In genomic region chr14:71055480-71055879, GRCm38 (mm10) we compare ENCODE assay signal across 22 mouse cellular contexts.
A peak's percentile ranks its signal among the peaks of the same experiment; 100 is the strongest.
DNase-seq lines count a peak whose midpoint lies in the region; TF ChIP-seq lines count a peak whose summit lies in the region.
"Had no signal": no experiment of that assay in that cellular context is flagged by ENCODE, and none has a peak within 500 bp of the region (broad histone marks: within the 10 kb centered on the region; RNA-seq: fewer than 3 reads in every experiment).

No protein-coding gene starts in this region.

- no peak overlapping the region for H3K4me3 ChIP-seq in CH12.LX (replicated peaks in 1 of 3; ENCODE audit: low read depth in 2 of 3, low read length in 2 of 3, poor library complexity in 1 of 3)
- H3K4me3 ChIP-seq in ES-E14 (ENCODE audit: insufficient read depth in 1 of 2, low read depth in 1 of 2, low read length in 2 of 2, poor library complexity in 1 of 2, severe bottlenecking in 1 of 2): no peak overlapping the region
- H3K4me3 ChIP-seq in MEL (ENCODE audit: control insufficient read depth in 1 of 2, insufficient read depth in 1 of 2, low read depth in 2 of 2, low read length in 2 of 2): no peak overlapping the region

- intact Hi-C loops in left cerebral cortex, postnatal 25 days (cut with DNase I): no loop called here

- H3K4me1 ChIP-seq in CH12.LX (ENCODE audit: control insufficient read depth in 1 of 2, insufficient read depth in 2 of 2): no peaks in the 10 kb centered on the region
- H3K4me1 ChIP-seq in ES-E14 (ENCODE audit: control insufficient read depth in 2 of 2, insufficient read depth in 2 of 2, low read length in 2 of 2, poor library complexity in 1 of 2): no peaks in the 10 kb centered on the region
- H3K4me1 ChIP-seq in MEL (ENCODE audit: control insufficient read depth in 1 of 2, insufficient read depth in 2 of 2, low read length in 2 of 2): no peaks in the 10 kb centered on the region

- H3K9me3 ChIP-seq in CH12.LX (replicated peaks; ENCODE audit: low read length) (no peaks in the 10 kb centered on the region), ES-E14 (ENCODE audit: control insufficient read depth, insufficient read depth, low read depth, low read length) (no peaks in the 10 kb centered on the region), MEL (replicated peaks; ENCODE audit: insufficient read depth, low read length) (no peaks in the 10 kb centered on the region)
- H3K9me3 ChIP-seq: G1E had no signal

- TF ChIP-seq RAD21 in CH12.LX (IDR thresholded peaks at IDR 0.05; ENCODE audit: low read depth, low read length) (no peak), MEL (IDR thresholded peaks at IDR 0.05; ENCODE audit: low read depth, low read length) (no peak)

- DNase-seq in heart, adult 11 months: peak; percentile 14
- DNase-seq in heart, adult 8-10 months (ENCODE audit: low spot score): no peak
- DNase-seq in CH12.LX (ENCODE audit: extremely low read depth) (no peak), ES-E14 (ENCODE audit: low read depth, low spot score) (no peak), MEL (ENCODE audit: low read depth, low spot score) (no peak)
- DNase-seq in gastrocnemius, postnatal 10 days: no peak
- DNase-seq in retina, postnatal 1 day: no peak
- DNase-seq in left cerebral cortex, postnatal 25 days (ENCODE audit: low spot score in 2 of 2): no peak
- DNase-seq: adrenal gland, adult 2 months; adrenal gland, adult 8-10 months; adrenal gland, postnatal 10 days; adrenal gland, postnatal 14 days; adrenal gland, postnatal 25 days; adrenal gland, postnatal 36 days; B cell, adult 2 months; cerebellum, adult 11 months; cerebellum, adult 11-12 months; cerebellum, adult 18-20 months; cerebellum, adult 2 months; cerebellum, adult 8-10 months had no signal

- TF ChIP-seq POLR2A in CH12.LX (IDR thresholded peaks at IDR 0.05; ENCODE audit: low read depth, low read length): no peak
- TF ChIP-seq POLR2A in MEL (IDR thresholded peaks at IDR 0.05; ENCODE audit: control insufficient read depth in 1 of 2, insufficient read depth in 1 of 2, low read depth in 1 of 2, low read length in 2 of 2, poor library complexity in 1 of 2): no peak

- H3K9ac ChIP-seq in CH12.LX (ENCODE audit: insufficient read depth, low read depth) (no peak overlapping the region), ES-E14 (ENCODE audit: insufficient read depth, low read depth, low read length, poor library complexity, severe bottlenecking) (no peak overlapping the region), MEL (ENCODE audit: control insufficient read depth, low read depth, low read length, poor library complexity, severe bottlenecking) (no peak overlapping the region)

- H3K79me2 ChIP-seq in CH12.LX (replicated peaks; ENCODE audit: control insufficient read depth, extremely low read depth, insufficient read depth, poor library complexity, severe bottlenecking) (no peaks in the 10 kb centered on the region), MEL (ENCODE audit: control insufficient read depth, insufficient read depth, low read length, poor library complexity) (no peaks in the 10 kb centered on the region)

- H3K4me2 ChIP-seq in CH12.LX (ENCODE audit: insufficient read depth, low read depth, poor library complexity, severe bottlenecking): no peak overlapping the region

- TF ChIP-seq EP300 in CH12.LX (IDR thresholded peaks at IDR 0.05; ENCODE audit: low read length) (no peak), MEL (IDR thresholded peaks at IDR 0.05; ENCODE audit: low read depth in 1 of 2, low read length in 2 of 2) (no peak)

- no peaks in the 10 kb centered on the region for H3K36me3 ChIP-seq in CH12.LX (replicated peaks in 1 of 2; ENCODE audit: control insufficient read depth in 1 of 2, insufficient read depth in 1 of 2, low read length in 1 of 2)
- H3K36me3 ChIP-seq in ES-E14 (ENCODE audit: control insufficient read depth, insufficient read depth, low read length, poor library complexity, severe bottlenecking): no peaks in the 10 kb centered on the region
- no peaks in the 10 kb centered on the region for H3K36me3 ChIP-seq in MEL (ENCODE audit: control insufficient read depth in 1 of 2, insufficient read depth in 2 of 2, low read length in 2 of 2)
- H3K36me3 ChIP-seq: G1E had no signal

- TF ChIP-seq CTCF in CH12.LX (conservative IDR thresholded peaks at IDR 0.05 in 1 of 2, IDR thresholded peaks at IDR 0.05 in 1 of 2; ENCODE audit: low read depth in 2 of 2, low read length in 2 of 2) (no peak), MEL (IDR thresholded peaks at IDR 0.05 in 2 of 3, conservative IDR thresholded peaks at IDR 0.05 in 1 of 3; ENCODE audit: control insufficient read depth in 1 of 3, insufficient read depth in 1 of 3, low read depth in 2 of 3, low read length in 3 of 3, poor library complexity in 1 of 3, severe bottlenecking in 1 of 3) (no peak)

- H3K27ac ChIP-seq in CH12.LX (ENCODE audit: insufficient read depth, low read depth) (no peak overlapping the region), ES-E14 (ENCODE audit: insufficient read depth, low read depth, low read length, poor library complexity, severe bottlenecking) (no peak overlapping the region), MEL (ENCODE audit: control insufficient read depth, low read depth, low read length) (no peak overlapping the region)

- in situ Hi-C loops in CH12.LX (cut with MboI; ENCODE audit: low pct_ligation_motif_present, low pct_unique_long_range_greater_than_20kb, low sequenced_read_pairs) (no loop called here), ES-E14 (cut with MboI; ENCODE audit: low sequenced_read_pairs in 2 of 2, unreplicated experiment in 2 of 2) (no loop called here)

- H3K27me3 ChIP-seq in CH12.LX (replicated peaks) (peaks cover 19% of the 10 kb centered on the region), MEL (ENCODE audit: control insufficient read depth in 1 of 2, insufficient read depth in 2 of 2, low read length in 2 of 2) (no peaks in the 10 kb centered on the region)
- H3K27me3 ChIP-seq: Patski had no signal

- dilution Hi-C loops in CH12.LX (cut with MboI; ENCODE audit: extremely low pct_ligation_motif_present, extremely low pct_unique_long_range_greater_than_20kb, low sequenced_read_pairs): no loop called here

TF ChIP-seq in CH12.LX, 34 proteins besides CTCF, POLR2A, EP300 and RAD21:
- TF ChIP-seq MAFK (IDR thresholded peaks at IDR 0.05; ENCODE audit: insufficient replicate concordance, low read length) (peak; percentile 86), NRF1 (IDR thresholded peaks at IDR 0.05; ENCODE audit: low read depth, low read length) (no peak)

TF ChIP-seq in ES-E14, 5 proteins besides CTCF, POLR2A, EP300 and RAD21:
- TF ChIP-seq MAFK (IDR thresholded peaks at IDR 0.05; ENCODE audit: insufficient read depth, low read depth, low read length) (peak; percentile 85), CHD2 (IDR thresholded peaks at IDR 0.05; ENCODE audit: low read depth, low read length) (no peak)

TF ChIP-seq in MEL, 35 proteins besides CTCF, POLR2A, EP300 and RAD21:
- TF ChIP-seq MAFK (IDR thresholded peaks at IDR 0.05; ENCODE audit: borderline replicate concordance, low read depth, low read length) (peak; percentile 90), NRF1 (IDR thresholded peaks at IDR 0.05; ENCODE audit: insufficient read depth, low read depth, low read length, poor library complexity, severe bottlenecking) (no peak)
